Mouse (Mus musculus) erythroid progenitor cell, adult 5-6 weeks (primary cell): ENCODE measurements around the gene Fcf1. TPM values are rescaled to one million over a fixed set of nuclear protein-coding genes. Genes with fewer than 3 reads are reported as not detected.

Experiments
- total RNA-seq, 2 experiments: library from RNA; stranded (forward) in 1 of 2; stranded (reverse) in 1 of 2; fragments of 150-400 nt in 1 of 2; fragments of 186-747, 209-891 nt in 1 of 2; gene quantifications; 2 replicates each; pipeline versions ENCODE4 v1.2.3 to v1.2.4; 2015 to 2017; ENCODE audit warnings: low replicate concordance in 2 of 2

Fcf1 gene
- total RNA-seq, 2 experiments from 2014 or later = 21.8 to 73.8 TPM

Other genes starting within 250 kb of the Fcf1 start
- gene Npc2, start 197.7 kb upstream of the Fcf1 start, total RNA-seq (2015; ENCODE audit: low replicate concordance) = 42.5 and 44.9 TPM in 2 replicates
- 19.3 and 22.6 TPM in 2 replicates for gene Npc2, start 197.7 kb upstream of the Fcf1 start, total RNA-seq (2017; ENCODE audit: low replicate concordance)
- 254 and 272 TPM in 2 replicates for gene Isca2, start 197.6 kb upstream of the Fcf1 start, total RNA-seq (2015; ENCODE audit: low replicate concordance)
- gene Isca2, start 197.6 kb upstream of the Fcf1 start, total RNA-seq (2017; ENCODE audit: low replicate concordance) = 80.6 and 121 TPM in 2 replicates
- gene Ltbp2, start 94.4 kb upstream of the Fcf1 start, total RNA-seq (2015; ENCODE audit: low replicate concordance) = 1.3 TPM in 1 of 2 replicates, not detected in the other
- 0.77 and 3.3 TPM in 2 replicates for gene Ltbp2, start 94.4 kb upstream of the Fcf1 start, total RNA-seq (2017; ENCODE audit: low replicate concordance)
- gene Arel1, start within 50 bp of the Fcf1 start, total RNA-seq (2015; ENCODE audit: low replicate concordance) = 61.2 and 62.3 TPM in 2 replicates
- gene Arel1, start within 50 bp of the Fcf1 start, total RNA-seq (2017; ENCODE audit: low replicate concordance) = 58.8 and 73.4 TPM in 2 replicates
- gene Ylpm1, start 25.4 kb downstream of the Fcf1 start, total RNA-seq (2015; ENCODE audit: low replicate concordance) = 72.1 and 73.2 TPM in 2 replicates
- 52.5 and 87.7 TPM in 2 replicates for gene Ylpm1, start 25.4 kb downstream of the Fcf1 start, total RNA-seq (2017; ENCODE audit: low replicate concordance)
- gene Prox2, start 139.9 kb downstream of the Fcf1 start, total RNA-seq (2015; ENCODE audit: low replicate concordance) = 7.5 and 14.1 TPM in 2 replicates
- 6.0 and 21.6 TPM in 2 replicates for gene Prox2, start 139.9 kb downstream of the Fcf1 start, total RNA-seq (2017; ENCODE audit: low replicate concordance)
- gene Dlst, start 139.9 kb downstream of the Fcf1 start, total RNA-seq (2015; ENCODE audit: low replicate concordance) = 106 and 118 TPM in 2 replicates
- gene Dlst, start 139.9 kb downstream of the Fcf1 start, total RNA-seq (2017; ENCODE audit: low replicate concordance) = 181 and 293 TPM in 2 replicates
- gene Rps6kl1, start 180.4 kb downstream of the Fcf1 start, total RNA-seq (2015; ENCODE audit: low replicate concordance) = not detected in 2 replicates
- gene Rps6kl1, start 180.4 kb downstream of the Fcf1 start, total RNA-seq (2017; ENCODE audit: low replicate concordance) = not detected in 2 replicates
- gene Pgf, start 206.9 kb downstream of the Fcf1 start, total RNA-seq (2015; ENCODE audit: low replicate concordance) = not detected in 2 replicates
- 0.39 TPM in 1 of 2 replicates, not detected in the other for gene Pgf, start 206.9 kb downstream of the Fcf1 start, total RNA-seq (2017; ENCODE audit: low replicate concordance)
- gene Eif2b2, start 248.6 kb downstream of the Fcf1 start, total RNA-seq (2015; ENCODE audit: low replicate concordance) = 10.9 and 12.3 TPM in 2 replicates
- 30.0 and 48.4 TPM in 2 replicates for gene Eif2b2, start 248.6 kb downstream of the Fcf1 start, total RNA-seq (2017; ENCODE audit: low replicate concordance)